Mouse (Mus musculus) kidney, embryonic 16.5 days (tissue): ENCODE measurements around the gene Fdxr. TPM values are rescaled to one million over a fixed set of nuclear protein-coding genes. Genes with fewer than 3 reads are reported as not detected.

Source experiments
- ATAC-seq: fragments of 200-750 bp; cut with Nextera tagmentation; 2 replicates; pipeline ENCODE4 v1.8.0; 2017; ENCODE audit warnings: moderate TSS enrichment; ENCODE audit not compliant: low FRiP score, low TSS enrichment
- H3K27ac ChIP-seq: fragments of 300-500 bp; sonication (generic); 2 replicates; pipeline ENCODE4 v1.5.1; 2014; ENCODE audit warnings: low read length
- H3K27me3 ChIP-seq: fragments of 300-500 bp; sonication (generic); 2 replicates; pipeline ENCODE4 v1.6.1; 2014; ENCODE audit warnings: low read length, control low read depth, mixed read lengths; ENCODE audit not compliant: insufficient read depth
- H3K36me3 ChIP-seq: fragments of 300-500 bp; sonication (generic); 2 replicates; pipeline ENCODE4 v1.6.1; 2014; ENCODE audit warnings: low read length, control low read depth, mixed read lengths; ENCODE audit not compliant: insufficient read depth
- H3K4me1 ChIP-seq: fragments of 300-500 bp; sonication (generic); 2 replicates; pipeline ENCODE4 v1.6.1; 2014; ENCODE audit warnings: low read length, control low read depth, mixed read lengths; ENCODE audit not compliant: insufficient read depth
- H3K4me2 ChIP-seq: fragments of 300-500 bp; sonication (generic); replicated peaks from 2 replicates; pipeline ENCODE4 v1.6.1; 2014; ENCODE audit warnings: low read depth, low read length
- H3K4me3 ChIP-seq: fragments of 300-500 bp; sonication (generic); 2 replicates; pipeline ENCODE4 v1.5.1; 2014; ENCODE audit warnings: mild to moderate bottlenecking, low read length
- H3K9ac ChIP-seq: fragments of 300-500 bp; sonication (generic); replicated peaks from 2 replicates; pipeline ENCODE4 v1.6.1; 2014; ENCODE audit warnings: low read length
- H3K9me3 ChIP-seq: fragments of 300-500 bp; sonication (generic); 2 replicates; pipeline ENCODE4 v1.6.1; 2016; ENCODE audit warnings: low read length, control low read depth
- WGBS: fragments of 180-500 bp; shearing (Covaris S2); extraction: QIAGEN DNeasy Blood & Tissue Kit; methylation state at CpG from one replicate; pipeline ENCODE4 v1.1.7; 2014; 5-methylcytosine and 5-hydroxymethylcytosine counted together
- microRNA-seq: library from miRNA; unstranded; fragments of <30 nt; microRNA quantifications from one replicate; pipeline ENCODE4, GENCODE M21; 2016
- polyA plus RNA-seq: library from polyadenylated mRNA; unstranded; fragments of >200 nt; fragmentation: Nextera tagmentation; extraction: Ambion mirVana; gene quantifications from 2 replicates; pipeline ENCODE4 v1.2.1, GENCODE M21; 2015

Fdxr gene
- polyA plus RNA-seq, 1 experiment from 2014 or later = 23.6 TPM

GRCm38 (mm10) chr11:115223451-115223850 is 53.4 kb downstream of the Fdxr start:
- Histone ChIP-seq H3K9ac (no peak overlapping the region), H3K27ac (no peak overlapping the region), H3K27me3 (peaks cover 28% of the 10 kb centered on the region), H3K4me1 (peaks cover 31% of the 10 kb centered on the region; the same call in 1 of the 2 replicates), H3K36me3 (no peaks in the 10 kb centered on the region), H3K4me3 (no peak overlapping the region), H3K4me2 (no peak overlapping the region), H3K9me3 (no peaks in the 10 kb centered on the region)
- 74% methylated on average over 11 of the region's 11 CpGs for WGBS
- no peak for ATAC-seq

- WGBS = 20% methylated on average over 5 of the region's 5 CpGs
- no peak for ATAC-seq
- no peaks in the 10 kb centered on the region for H3K9me3 ChIP-seq
- H3K4me3 ChIP-seq = no peak overlapping the region
- H3K27me3 ChIP-seq = peaks cover 28% of the 10 kb centered on the region
- peaks cover 31% of the 10 kb centered on the region; the same call in 1 of the 2 replicates for H3K4me1 ChIP-seq
- no peak overlapping the region for H3K4me2 ChIP-seq
- no peak overlapping the region for H3K9ac ChIP-seq
- no peak overlapping the region for H3K27ac ChIP-seq
- H3K36me3 ChIP-seq = no peaks in the 10 kb centered on the region
Measured at GRCm38 (mm10) chr11:115222570-115222969, 54.3 kb downstream of the Fdxr start.

- Histone ChIP-seq H3K36me3 (no peaks in the 10 kb centered on the region), H3K27me3 (peaks cover 28% of the 10 kb centered on the region), H3K27ac (no peak overlapping the region), H3K9ac (no peak overlapping the region), H3K4me3 (no peak overlapping the region), H3K9me3 (no peaks in the 10 kb centered on the region), H3K4me1 (peaks cover 34% of the 10 kb centered on the region; the same call in 1 of the 2 replicates), H3K4me2 (no peak overlapping the region)
- 37% methylated on average over 12 of the region's 12 CpGs for WGBS
- ATAC-seq = no peak
Measured at GRCm38 (mm10) chr11:115222077-115222476, 54.8 kb downstream of the Fdxr start.

- H3K4me1 ChIP-seq = peaks cover 33% of the 10 kb centered on the region; the same call in 1 of the 2 replicates
- no peak overlapping the region for H3K9ac ChIP-seq
- no peaks in the 10 kb centered on the region for H3K9me3 ChIP-seq
- no peaks in the 10 kb centered on the region for H3K36me3 ChIP-seq
- H3K27ac ChIP-seq = no peak overlapping the region
- no peak for ATAC-seq
- WGBS = 82% methylated on average over 10 of the region's 10 CpGs
- H3K27me3 ChIP-seq = peaks cover 17% of the 10 kb centered on the region; the same call in 1 of the 2 replicates
- no peak overlapping the region for H3K4me3 ChIP-seq
- H3K4me2 ChIP-seq = no peak overlapping the region
Measured at GRCm38 (mm10) chr11:115219685-115220084, 57.2 kb downstream of the Fdxr start.

- H3K9me3 ChIP-seq = no peaks in the 10 kb centered on the region
- no peak overlapping the region for H3K27ac ChIP-seq
- ATAC-seq = no peak
- no peak overlapping the region for H3K9ac ChIP-seq
- H3K4me1 ChIP-seq = peaks cover 32% of the 10 kb centered on the region; the same call in 1 of the 2 replicates
- H3K36me3 ChIP-seq = no peaks in the 10 kb centered on the region
- H3K4me2 ChIP-seq = no peak overlapping the region
- no peak overlapping the region for H3K4me3 ChIP-seq
- peaks cover 17% of the 10 kb centered on the region; the same call in 1 of the 2 replicates for H3K27me3 ChIP-seq
- WGBS = 42% methylated on average over 9 of the region's 9 CpGs
Measured at GRCm38 (mm10) chr11:115219263-115219662, 57.6 kb downstream of the Fdxr start.

Small RNA genes within 50 kb of the gene (microRNA-seq; reads per million reads assigned to microRNA genes)
- not detected for gene Gm25837

Other genes starting within 250 kb of the Fdxr start
- gene Cd300ld5, start 239.3 kb downstream of the Fdxr start, polyA plus RNA-seq = not detected in 2 replicates
- gene Cd300ld3, start 228.6 kb downstream of the Fdxr start, polyA plus RNA-seq = not detected in 2 replicates
- gene Cd300e, start 214.9 kb downstream of the Fdxr start, polyA plus RNA-seq = 0.10 TPM in 1 of 2 replicates, not detected in the other
- gene Rab37, start 185.6 kb downstream of the Fdxr start, polyA plus RNA-seq = 1.7 and 2.2 TPM in 2 replicates
- gene Cd300lf, start 143.1 kb downstream of the Fdxr start, polyA plus RNA-seq = 0.52 and 0.53 TPM in 2 replicates
- gene Slc9a3r1, start 113.7 kb downstream of the Fdxr start, polyA plus RNA-seq = 165 and 170 TPM in 2 replicates
- 11.7 and 13.8 TPM in 2 replicates for gene Tmem104, start 89.6 kb downstream of the Fdxr start, polyA plus RNA-seq
- 28.0 and 29.7 TPM in 2 replicates for gene Nat9, start 89.2 kb downstream of the Fdxr start, polyA plus RNA-seq
- not detected in 2 replicates for gene Grin2c, start 9.8 kb downstream of the Fdxr start, polyA plus RNA-seq
- gene Fads6, start 20.6 kb upstream of the Fdxr start, polyA plus RNA-seq = 0.40 and 0.42 TPM in 2 replicates
- gene Otop2, start 30.1 kb upstream of the Fdxr start, polyA plus RNA-seq = 0.64 TPM in 1 of 2 replicates, not detected in the other
- 0.05 TPM in 1 of 2 replicates, not detected in the other for gene Ush1g, start 45.0 kb upstream of the Fdxr start, polyA plus RNA-seq
- not detected in 2 replicates for gene Otop3, start 57.7 kb upstream of the Fdxr start, polyA plus RNA-seq
- gene Hid1, start 90.7 kb upstream of the Fdxr start, polyA plus RNA-seq = 7.9 and 8.6 TPM in 2 replicates
- gene Cdr2l, start 104.9 kb upstream of the Fdxr start, polyA plus RNA-seq = 7.9 and 10.2 TPM in 2 replicates
- gene Mrpl58, start 126.7 kb upstream of the Fdxr start, polyA plus RNA-seq = 195 and 203 TPM in 2 replicates
- 942 and 981 TPM in 2 replicates for gene Atp5h, start 142.9 kb upstream of the Fdxr start, polyA plus RNA-seq
- gene Kctd2, start 143.1 kb upstream of the Fdxr start, polyA plus RNA-seq = 4.7 and 4.8 TPM in 2 replicates
- gene Trim80, start 163.5 kb upstream of the Fdxr start, polyA plus RNA-seq = 0.12 and 0.35 TPM in 2 replicates
- 28.4 and 31.5 TPM in 2 replicates for gene Slc16a5, start 185.4 kb upstream of the Fdxr start, polyA plus RNA-seq
- 9.0 and 10.5 TPM in 2 replicates for gene Armc7, start 198.6 kb upstream of the Fdxr start, polyA plus RNA-seq
- 77.6 and 82.1 TPM in 2 replicates for gene Nt5c, start 214.8 kb upstream of the Fdxr start, polyA plus RNA-seq
- gene Jpt1, start 237.3 kb upstream of the Fdxr start, polyA plus RNA-seq = 457 and 461 TPM in 2 replicates